Mouse (Mus musculus): ENCODE measurements at regions not wholly inside any gene's neighbourhood (a gene's known extent, or its start where the extent isn't known, plus 50 kb on each side); places are given as distances from the start of the nearest gene placed in this dataset.

DNA sequence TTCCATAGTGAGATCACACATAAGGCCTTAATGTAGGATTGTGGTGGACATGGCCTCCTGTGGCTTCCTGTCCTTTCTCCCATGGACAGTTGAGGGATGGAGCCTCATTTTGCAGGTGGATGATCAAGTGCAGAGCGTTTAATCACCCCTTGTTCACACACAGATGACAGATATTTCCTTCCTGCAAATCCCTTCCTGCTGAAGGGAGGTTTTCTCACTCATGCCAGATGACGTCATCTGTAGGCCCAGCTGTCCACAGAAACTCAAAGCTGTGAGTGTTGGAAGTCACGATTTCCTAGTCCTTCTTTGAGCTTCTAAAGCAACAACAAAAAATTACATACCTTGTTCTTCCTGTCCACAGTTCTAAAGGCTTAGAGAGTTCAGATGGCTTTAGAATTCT lies 1935.3 kb upstream of the Lrrc6 start:
- no peak for ATAC-seq

DNA sequence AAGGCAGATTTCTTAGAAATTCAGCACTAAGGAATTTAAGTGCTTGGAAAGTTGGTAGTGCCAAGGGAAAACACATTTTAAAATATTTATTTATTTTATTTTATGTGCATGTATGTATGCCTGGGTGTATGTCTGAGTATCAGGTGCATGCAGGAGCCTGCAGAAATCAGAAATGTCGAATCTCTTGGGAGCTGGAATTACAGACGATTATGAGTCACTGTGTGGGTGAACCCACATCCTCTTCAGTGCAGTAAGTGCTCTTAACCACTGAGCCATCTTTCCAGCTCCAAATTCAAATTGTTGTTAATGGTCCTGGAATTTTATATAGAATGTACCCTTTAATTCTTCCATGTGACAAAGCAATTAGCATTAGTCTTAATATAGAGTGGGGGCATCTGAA lies 1930.5 kb upstream of the Lrrc6 start:
- no peak for ATAC-seq

DNA sequence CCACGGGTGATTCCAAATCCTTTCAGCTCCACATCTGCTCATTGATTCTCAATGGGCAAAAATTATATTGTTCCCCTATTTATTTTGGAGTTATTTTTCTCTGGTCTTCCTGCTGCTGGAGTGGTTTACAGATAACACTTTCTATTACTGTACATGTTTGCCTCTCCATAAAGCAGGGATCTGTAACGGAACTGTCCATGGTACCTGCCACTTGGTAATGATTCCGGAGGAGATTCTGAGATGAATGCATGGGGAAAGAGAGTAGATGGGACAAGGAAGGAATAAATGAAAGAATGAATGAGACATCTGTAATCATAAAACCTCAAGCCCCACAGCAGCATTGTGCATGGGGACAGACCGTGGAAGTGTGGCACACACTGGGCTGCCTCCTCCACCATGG lies 1929.8 kb upstream of the Lrrc6 start:
- no peak for ATAC-seq

GRCm38 (mm10) chr15:68428444-68429228 lies 1927.9 kb upstream of the Lrrc6 start:
- no peak for ATAC-seq

DNA sequence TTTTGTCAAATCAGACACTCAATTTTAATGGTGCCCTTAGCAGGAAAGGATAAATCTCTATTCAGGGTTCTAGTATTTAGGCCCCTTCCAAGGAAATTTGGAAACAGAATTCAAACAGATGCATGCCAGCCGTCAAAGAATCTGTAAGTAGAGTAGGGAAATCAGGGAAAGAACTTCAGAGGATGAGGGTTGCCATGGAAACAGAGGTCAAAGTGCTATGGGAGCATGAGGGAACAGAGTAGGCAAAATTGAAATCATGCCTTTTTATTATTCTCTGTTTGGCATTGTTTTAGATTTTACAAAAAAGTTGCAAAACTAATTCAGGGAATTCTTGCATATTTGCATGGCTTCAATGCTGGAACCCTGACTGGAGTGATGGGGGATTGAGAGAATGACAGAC lies 1916.4 kb upstream of the Lrrc6 start:
- ATAC-seq: no peak

GRCm38 (mm10) chr15:68415401-68415925 lies 1914.8 kb upstream of the Lrrc6 start:
- no peak for ATAC-seq

DNA sequence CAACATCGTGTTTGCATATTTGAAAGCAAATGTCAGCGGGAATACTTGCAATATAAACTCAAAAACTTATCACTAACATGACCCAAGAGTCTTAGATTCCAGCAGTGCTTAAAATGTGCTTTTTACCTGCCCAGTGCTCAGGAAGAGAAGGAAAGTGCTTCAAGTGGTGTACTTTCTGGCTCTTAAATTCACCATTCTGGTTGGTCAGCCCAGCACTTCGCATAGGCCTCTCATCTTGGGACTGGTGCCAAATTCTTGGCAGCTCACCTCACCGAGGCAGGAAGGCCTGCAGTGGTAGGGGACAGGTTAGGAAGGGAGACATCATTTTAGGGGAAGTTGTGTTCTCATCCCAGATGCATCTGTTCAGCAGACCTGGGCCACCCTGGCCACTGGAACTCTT lies 1913.3 kb upstream of the Lrrc6 start:
- ATAC-seq: no peak

- no peak for ATAC-seq
Observed at GRCm38 (mm10) chr15:68412697-68413096, 1912.0 kb upstream of the Lrrc6 start.

DNA sequence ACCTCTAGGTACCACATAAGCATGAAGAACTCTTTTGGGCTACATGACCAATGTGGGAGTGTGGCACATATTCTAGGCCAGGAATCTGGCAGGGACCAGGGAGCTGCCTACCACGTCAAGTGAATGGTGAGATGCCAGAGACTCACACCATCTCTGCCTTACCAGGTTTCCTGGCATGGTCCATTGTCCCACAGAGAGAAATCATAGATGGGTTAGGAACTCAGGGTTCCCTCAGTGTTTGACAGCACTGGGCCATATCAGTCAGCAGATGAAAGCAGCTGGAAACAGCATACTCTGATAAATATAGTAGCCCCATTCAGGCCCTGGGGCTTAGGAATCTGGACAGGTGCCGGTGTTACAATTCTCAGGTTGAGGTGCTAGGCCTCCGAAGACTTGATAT lies 1911.4 kb upstream of the Lrrc6 start:
- no peak for ATAC-seq

DNA sequence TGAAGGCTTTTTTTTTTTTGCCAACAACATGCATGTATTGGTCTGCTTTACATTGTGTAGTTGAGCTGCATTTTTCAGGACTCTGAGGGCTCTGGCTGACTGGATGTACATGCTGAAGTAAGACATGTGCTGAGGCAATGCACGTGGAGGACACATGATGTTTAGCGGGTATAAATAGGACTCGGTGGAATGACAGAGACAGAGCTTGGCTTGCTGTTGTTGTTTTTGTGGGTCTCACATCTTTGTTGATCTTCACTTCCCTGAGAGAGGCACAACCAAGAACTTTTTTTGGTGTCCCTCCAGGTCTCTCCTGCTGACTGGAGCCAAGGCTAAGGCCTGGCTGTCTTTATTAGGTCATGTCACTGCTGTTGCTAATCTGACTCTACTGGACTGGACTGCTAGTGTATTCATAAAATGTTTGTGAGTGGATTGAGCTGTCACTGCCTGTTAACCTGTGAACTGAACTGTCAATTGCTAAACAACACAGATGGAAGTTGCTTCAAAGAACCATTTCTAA lies 1902.9 kb upstream of the Lrrc6 start:
- no peak for ATAC-seq

GRCm38 (mm10) chr15:68401726-68402125 lies 1901.0 kb upstream of the Lrrc6 start:
- no peak for ATAC-seq

DNA sequence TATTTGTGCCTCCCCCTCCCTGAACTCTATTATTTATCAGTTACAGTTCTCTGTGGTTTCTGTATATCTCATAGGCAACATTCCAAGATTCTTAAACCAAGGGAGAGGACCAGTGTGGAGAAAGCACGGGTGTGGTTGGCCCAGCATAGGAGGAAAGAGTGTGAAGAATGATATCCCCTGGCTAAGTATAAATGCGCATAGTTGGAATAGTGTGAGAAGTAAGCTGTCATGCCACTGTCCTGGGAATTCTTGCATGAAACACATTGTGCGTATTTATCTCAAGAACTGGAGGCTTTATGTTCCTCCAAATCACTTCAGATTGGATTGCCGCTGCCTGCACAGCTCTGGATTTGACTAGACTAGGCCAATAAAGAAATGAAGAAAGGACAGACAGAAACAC lies 1900.3 kb upstream of the Lrrc6 start:
- ATAC-seq: no peak

GRCm38 (mm10) chr15:68396566-68396965 lies 1895.9 kb upstream of the Lrrc6 start:
- ATAC-seq: no peak

- ATAC-seq: no peak
Observed at GRCm38 (mm10) chr15:68394749-68395148, 1894.0 kb upstream of the Lrrc6 start.

DNA sequence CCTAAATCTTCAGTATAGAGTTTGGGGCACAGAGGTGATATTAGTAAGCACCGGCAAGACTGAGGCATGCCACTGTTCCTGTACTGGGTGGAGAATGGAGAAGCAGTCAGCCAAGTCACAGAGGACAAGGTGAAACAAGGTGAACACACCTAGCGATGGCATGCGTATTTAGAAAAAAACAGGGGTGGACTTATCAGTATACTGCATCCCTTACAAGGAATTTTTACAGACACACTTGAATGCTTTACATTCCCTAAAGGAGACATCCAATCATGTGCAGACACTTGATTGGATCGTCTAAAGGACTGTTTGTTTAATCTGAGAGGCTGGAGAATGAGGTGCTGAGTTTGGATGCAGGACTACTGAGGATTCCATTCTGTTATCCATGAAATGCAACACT lies 1893.4 kb upstream of the Lrrc6 start:
- no peak for ATAC-seq

- no peak for ATAC-seq
Observed at GRCm38 (mm10) chr15:68391737-68392136, 1891.0 kb upstream of the Lrrc6 start.

GRCm38 (mm10) chr15:68389855-68390254 lies 1889.1 kb upstream of the Lrrc6 start:
- no peak for ATAC-seq

DNA sequence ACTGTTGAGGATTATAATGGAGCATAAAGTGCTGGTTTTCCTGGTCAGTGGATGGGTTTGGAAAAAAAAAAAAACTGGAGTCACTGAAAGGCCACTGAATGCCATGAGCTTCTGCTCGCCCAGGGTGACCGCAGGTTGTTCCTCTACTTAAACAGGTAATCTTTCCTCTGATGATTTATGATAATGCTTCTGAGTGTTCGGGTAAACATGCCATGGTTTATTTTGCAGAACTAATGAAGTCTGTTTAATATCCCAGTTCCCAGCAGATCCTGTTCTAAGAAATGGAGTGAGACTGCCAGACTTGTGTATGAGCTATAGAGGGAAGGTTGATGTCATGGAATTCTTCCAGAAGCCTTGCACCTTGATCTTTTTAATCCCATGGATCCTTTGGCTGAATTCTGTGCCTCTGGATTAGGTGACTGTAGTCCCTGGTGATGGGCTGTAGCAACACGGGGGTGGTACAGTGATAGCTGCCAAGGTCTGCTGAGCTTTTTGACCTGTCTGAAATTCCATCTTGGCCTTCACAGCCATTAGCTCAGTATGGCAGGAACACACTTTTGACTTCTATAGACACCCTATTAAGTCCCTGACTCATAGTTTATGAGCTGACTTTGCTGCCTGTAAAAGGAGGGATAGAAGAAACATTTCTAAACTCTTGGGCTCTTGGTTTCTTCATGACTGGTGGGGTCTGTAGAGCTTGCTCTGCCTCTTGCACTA lies 1886.8 kb upstream of the Lrrc6 start:
- no peak for ATAC-seq

DNA sequence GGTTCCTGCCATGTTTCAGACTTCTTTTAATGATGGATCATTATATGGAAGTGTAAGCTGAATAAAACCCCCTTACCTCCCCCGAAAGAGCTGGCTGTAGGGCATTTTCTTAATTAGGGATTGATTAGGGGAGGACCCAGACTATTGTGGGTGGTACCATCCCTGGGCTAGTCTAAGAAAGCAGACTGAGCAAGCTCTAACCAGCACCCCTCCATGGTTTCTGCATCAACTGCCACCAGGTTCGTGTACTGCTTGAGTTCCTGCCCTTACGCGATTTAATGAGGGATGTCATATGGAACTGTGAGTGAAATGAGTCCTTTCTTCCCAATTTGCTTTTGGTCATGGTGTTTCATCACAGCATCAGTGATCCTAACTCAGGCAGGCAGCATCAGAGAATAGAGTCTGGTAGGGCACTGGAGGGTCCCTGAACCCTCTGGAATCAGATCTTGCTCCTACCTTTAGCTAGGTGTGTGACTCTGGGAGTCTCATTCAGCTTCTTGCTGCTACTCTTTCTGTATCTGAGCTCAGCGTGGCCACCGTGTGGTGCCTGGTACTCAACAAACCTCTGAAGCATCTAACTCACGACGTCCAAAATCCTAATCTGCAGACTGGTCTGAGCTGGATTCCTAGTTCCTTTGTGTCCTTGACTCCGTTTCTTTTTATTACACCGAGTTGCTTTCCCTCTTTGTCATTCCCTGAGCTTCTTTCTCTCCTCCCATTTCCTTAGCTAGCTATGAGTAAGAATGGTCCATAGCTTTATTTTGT lies 1884.0 kb upstream of the Lrrc6 start:
- ATAC-seq: no peak

- no peak for ATAC-seq
Observed at GRCm38 (mm10) chr15:68375166-68375565, 1874.5 kb upstream of the Lrrc6 start.

- no peak for ATAC-seq
Observed at GRCm38 (mm10) chr15:68366816-68367215, 1866.1 kb upstream of the Lrrc6 start.

GRCm38 (mm10) chr15:68363058-68363735 lies 1862.5 kb upstream of the Lrrc6 start:
- ATAC-seq: peak; percentile 94

Data from inflammation-experienced regulatory T-cells, adult 6 months (primary cell).